Mouse (Mus musculus): Measurements from ENCODE around the gene Zfp661.
A peak's percentile ranks its signal among the peaks of the same experiment; 100 is the strongest.
"Not testable (repeated sequence)": the region's sequence is repeated elsewhere in the genome, so short reads cannot be mapped to it uniquely, and the experiment has no call there.

Zfp661 gene

DNA sequence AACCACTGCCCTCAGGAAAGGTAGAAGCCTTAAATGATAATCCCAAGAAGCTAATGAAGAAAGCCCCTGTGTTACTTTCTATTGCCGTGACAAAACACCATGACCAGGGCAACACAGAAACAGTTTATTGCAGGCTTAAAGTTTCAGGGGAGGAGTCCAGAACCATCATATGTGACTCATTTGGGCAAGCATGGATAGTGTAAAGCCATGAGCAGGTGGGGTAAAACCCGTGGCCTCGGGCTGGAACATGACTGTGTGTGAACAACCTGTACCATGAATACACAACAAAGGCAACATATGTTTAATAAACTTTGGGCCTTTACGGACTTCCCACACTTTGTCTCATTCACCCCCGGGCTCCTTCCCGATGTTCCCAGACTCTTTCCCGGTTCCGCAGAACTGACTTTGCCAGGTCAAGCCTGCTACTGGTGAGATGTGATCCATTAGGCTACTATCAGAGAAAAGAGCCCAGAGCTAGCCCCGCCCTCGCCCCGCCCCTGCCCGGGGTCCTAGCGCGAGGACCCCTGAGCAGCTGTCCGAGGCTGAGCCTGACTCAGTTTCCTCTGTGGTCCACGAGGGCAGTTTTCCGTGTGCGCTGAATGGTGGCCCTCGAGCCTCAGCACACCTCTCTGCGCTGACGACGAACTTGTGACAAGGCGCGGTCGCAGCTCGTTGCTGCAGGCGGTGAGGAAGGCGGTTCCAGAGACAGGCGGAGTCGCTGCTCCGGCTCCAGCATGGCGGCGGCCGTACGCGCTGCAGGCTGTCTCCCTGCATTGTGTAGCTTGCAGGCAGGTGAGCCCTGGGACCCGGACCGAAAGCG is at the start of gene Zfp661, which contains the start of gene Mrps5:
Gene Zfp661 (minus strand): TSS at position 401 of the 820 bp plus-strand sequence.
Gene Mrps5 (plus strand): TSS at position 529 of the 820 bp plus-strand sequence.
- DNase-seq (ENCODE audit: extremely low read depth, low read depth, low spot score) = peak; percentile 49

- DNase-seq (ENCODE audit: extremely low read depth, low read depth, low spot score) = no peak
These were observed 48.7 kb upstream of the Zfp661 start for GRCm38 (mm10) chr2:127635581-127635980.

DNA sequence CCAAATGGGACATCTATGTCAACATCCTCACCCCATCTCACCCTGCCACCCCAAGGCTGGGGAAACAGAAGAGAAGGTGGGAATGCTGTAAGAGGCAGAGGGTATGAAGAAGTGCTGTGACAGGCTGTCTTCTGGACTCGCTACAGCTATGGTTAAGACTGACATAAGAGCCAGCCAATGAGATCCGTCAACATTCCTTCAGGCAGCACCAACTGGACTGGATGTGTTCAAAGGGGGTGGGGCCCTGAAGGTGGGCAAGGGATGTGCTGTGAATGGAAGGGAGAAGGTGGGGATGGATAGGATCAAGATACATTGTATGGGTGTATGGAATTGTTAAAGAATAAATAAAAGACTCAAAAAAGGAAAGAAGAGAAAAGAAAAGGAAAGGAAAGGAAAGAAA is 45.7 kb upstream of the Zfp661 start:
- DNase-seq (ENCODE audit: extremely low read depth, low read depth, low spot score) = no peak

DNA sequence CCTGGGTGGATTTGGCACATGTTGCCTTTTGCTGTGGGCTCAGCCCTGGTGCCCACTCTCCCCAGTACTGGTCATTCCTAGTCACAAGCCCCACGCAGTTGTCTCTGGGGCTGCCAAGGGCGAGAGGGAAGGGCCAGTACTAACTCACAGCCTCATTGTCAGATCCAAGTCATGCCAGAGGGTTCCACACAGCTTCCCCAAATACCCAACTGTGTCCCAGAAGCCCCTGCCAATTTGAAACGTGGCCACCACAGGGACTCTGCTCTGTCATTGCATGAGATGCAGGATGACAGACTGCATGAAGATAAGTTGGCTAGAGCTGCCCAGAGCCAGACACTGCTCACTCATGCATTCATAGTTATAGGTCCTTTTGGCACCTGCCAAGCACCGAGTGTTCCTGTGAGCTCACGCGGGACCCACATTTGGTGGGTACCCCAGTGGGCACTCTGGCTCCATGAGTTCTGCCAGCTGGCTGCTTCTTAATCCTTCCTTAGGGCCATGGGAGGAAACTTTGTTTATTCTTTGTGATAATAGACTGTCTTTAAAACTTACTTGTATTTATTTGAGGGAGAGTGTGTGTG is 41.2 kb upstream of the Zfp661 start:
- DNase-seq (ENCODE audit: extremely low read depth, low read depth, low spot score) = no peak

GRCm38 (mm10) chr2:127627354-127627753 is 40.5 kb upstream of the Zfp661 start:
- DNase-seq (ENCODE audit: extremely low read depth, low read depth, low spot score) = no peak

DNA sequence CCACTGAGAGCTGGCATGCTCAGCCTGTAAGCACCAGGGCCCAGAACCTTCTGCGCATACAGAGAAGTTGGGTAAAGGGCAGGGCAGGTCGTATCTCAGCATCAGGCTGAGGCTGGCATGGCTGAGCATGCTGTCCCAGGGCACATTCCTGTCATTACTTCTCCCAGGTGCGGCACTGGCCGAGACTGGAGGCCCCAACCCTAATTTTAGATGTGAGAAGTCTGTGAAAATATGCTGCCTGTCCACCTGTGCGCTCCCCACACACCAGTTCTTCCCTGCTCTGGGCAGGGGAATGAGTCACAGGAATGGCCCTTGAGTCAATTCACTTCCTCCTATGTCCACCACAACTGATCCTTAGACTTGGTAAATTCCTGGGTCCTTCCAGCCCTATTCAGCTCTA is 38.8 kb upstream of the Zfp661 start:
- no peak for DNase-seq (ENCODE audit: extremely low read depth, low read depth, low spot score)

GRCm38 (mm10) chr2:127624786-127625185 is 37.9 kb upstream of the Zfp661 start:
- no peak for DNase-seq (ENCODE audit: extremely low read depth, low read depth, low spot score)

- DNase-seq (ENCODE audit: extremely low read depth, low read depth, low spot score) = no peak
These were observed 35.2 kb upstream of the Zfp661 start for GRCm38 (mm10) chr2:127622065-127622464.

DNA sequence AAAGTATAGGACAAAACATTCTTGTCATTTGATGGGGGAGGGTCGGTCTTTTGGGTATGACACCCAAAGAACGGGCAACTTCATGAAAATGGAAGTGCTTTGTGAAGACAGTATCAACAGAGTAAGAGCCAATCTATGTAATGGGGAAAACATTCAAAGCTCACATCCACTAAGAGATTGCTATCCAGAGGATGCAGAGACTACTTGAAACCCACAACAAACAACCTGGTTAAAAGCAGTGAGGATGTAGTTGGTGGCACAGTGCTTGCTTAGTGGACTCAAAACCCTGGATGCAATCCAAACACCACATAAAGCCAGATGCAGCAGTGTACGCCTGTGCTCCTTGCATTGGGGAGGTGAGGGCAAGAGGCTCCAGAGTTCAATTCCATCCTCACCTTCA is 32.4 kb upstream of the Zfp661 start:
- DNase-seq (ENCODE audit: extremely low read depth, low read depth, low spot score) = no peak

DNA sequence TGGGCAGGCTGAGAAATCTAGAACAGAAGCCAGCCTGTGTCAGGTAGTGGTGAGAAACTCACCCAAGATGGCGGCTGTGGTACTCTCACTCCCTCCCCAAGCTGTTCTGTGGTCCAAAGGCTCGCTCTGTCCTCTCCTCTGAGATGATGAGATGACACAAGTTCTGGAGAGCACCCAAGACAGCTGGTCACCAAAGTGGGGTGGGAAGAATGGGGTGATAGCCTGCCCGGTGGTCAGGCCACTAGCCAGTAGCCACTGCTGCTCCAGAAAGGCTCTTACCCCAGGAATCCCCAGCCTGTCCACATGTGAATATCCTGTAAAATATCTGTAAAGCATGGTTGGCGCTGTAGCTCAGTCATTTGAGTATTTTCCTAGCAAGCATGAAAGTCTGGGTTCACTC is 25.4 kb upstream of the Zfp661 start:
- no peak for DNase-seq (ENCODE audit: extremely low read depth, low read depth, low spot score)

DNA sequence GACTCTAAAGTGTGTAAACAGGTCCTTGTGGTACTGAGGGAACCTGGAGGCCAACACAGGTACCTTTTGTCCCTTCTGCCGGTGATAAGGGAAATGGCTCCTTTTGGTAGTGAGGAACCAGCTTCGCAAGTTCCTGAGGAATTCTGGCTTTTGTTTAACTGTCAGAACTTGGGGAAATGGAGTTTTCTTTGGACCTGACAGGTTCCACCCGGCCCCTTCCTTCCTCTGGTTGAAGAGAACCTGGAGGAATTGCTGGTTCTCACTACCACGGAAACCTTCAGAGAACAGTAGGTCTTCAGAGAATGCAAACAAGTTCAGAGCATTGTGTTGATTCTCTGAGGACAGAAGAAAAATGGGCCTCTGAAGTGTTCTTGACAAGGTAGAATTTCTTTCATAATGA is 24.5 kb upstream of the Zfp661 start:
- no peak for DNase-seq (ENCODE audit: extremely low read depth, low read depth, low spot score)

DNA sequence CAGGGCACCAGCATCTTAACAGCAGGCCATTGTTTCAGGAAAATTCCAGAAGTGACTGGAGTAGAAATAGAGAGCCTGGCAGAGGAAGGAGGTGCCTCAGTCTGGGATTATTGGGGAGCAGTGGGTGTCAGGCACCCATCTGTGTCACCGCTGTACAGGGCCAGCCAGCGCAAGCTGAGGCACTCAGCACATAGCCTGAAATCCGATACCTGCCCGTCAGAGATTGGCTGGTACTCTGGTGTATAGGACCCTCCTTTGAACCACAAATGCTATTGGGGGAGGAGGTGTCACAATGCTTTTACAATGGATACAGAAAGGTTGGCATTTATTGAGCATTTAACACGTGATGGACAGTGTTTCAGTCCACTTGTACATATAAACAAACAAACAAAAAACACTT is 22.1 kb upstream of the Zfp661 start:
- DNase-seq (ENCODE audit: extremely low read depth, low read depth, low spot score) = no peak

- DNase-seq (ENCODE audit: extremely low read depth, low read depth, low spot score) = no peak
These were observed 21.3 kb upstream of the Zfp661 start for GRCm38 (mm10) chr2:127608234-127608633.

- DNase-seq (ENCODE audit: extremely low read depth, low read depth, low spot score) = no peak
These were observed 18.3 kb upstream of the Zfp661 start for GRCm38 (mm10) chr2:127605203-127605602.

- DNase-seq (ENCODE audit: extremely low read depth, low read depth, low spot score) = not testable (repeated sequence)
These were observed 16.5 kb upstream of the Zfp661 start for GRCm38 (mm10) chr2:127603383-127603782.

DNA sequence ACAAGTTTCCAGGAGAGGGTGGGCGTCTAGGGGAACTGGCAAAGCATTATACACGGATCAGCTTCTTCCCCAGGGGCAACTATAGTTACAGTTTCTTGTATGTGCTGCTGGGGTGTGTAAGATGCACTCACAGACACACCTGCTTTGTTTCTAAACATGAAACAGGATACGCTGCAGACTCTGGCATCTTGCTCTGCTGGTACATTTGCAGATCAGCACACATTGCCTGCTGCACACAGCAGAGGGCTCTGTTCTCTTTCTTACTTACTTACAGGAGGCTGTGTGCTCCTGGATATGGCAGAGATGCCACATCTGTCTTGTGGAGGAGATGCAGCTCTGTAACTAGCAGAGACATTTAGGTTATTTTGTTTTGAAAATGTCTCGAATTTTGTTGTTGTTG is 3.9 kb upstream of the Zfp661 start:
- DNase-seq (ENCODE audit: extremely low read depth, low read depth, low spot score) = no peak

- no peak for DNase-seq (ENCODE audit: extremely low read depth, low read depth, low spot score)
These were observed 3.3 kb upstream of the Zfp661 start for GRCm38 (mm10) chr2:127590204-127590603.

- DNase-seq (ENCODE audit: extremely low read depth, low read depth, low spot score) = no peak
These were observed 2.0 kb upstream of the Zfp661 start for GRCm38 (mm10) chr2:127588897-127589296.

- DNase-seq (ENCODE audit: extremely low read depth, low read depth, low spot score) = no peak
These were observed 585 bp upstream of the Zfp661 start for GRCm38 (mm10) chr2:127587514-127587844.

GRCm38 (mm10) chr2:127584436-127584858 is 2.4 kb downstream of the Zfp661 start:
- DNase-seq (ENCODE audit: extremely low read depth, low read depth, low spot score) = peak; percentile 63

DNA sequence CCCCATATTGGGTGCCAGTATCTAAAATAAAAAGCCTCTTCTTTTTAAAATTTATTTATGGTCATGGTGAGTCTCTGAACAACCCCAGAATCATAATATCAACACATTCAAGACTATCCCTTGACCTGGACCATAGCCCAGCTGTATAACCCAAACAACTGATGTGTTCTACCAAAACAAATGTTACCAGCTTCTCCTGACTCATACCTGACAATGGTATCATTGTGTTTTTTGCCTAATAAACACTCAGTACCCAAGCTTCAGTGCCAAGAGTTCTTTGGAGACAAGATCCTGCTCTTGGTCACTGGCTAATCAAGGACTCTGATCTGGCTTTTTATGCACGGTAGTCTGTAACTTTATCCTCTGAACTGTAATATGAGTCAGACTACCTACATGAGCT is 13.6 kb downstream of the Zfp661 start:
- peak; percentile 47 for DNase-seq (ENCODE audit: extremely low read depth, low read depth, low spot score)

DNA sequence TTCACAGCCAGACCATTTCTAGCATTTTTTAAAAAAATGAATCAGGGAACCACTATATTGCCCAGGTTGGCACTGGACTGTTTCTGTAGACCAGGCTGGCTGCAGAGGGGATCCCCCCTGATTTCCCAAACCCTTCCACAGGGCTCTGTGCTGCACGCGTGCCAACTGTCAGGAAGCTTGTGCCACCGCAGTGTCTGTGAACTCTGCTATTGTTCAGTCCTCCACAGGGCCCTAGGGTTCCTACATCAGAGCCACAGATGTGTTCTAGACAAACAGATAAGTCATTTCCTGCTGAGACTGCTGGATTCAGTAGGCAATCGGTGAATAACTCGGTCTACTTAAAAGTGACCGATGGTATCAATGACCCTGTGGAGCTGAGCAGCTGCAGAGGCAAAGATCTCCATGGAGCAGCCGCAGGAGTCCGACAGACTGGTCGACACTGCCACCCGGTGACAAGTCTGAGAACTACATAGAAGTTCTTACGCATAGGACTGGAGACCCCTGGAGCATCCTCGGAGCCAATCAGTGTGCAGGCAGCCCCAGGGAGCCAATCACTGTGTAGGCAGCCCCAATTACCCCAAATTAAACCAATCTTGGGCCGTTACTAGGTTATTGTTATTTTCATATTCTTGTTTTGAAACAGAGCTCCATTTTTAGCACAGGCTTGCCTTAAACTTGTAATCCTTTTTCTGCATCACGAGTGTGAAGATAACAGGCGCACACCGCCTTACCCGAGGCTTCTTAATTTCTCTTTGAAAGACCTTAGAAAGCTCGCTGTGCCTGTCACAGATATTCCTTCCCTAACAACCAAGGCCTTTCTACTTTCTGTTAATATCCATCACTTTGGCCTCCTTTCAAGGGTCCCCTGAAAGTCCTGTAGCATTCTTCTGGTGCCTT is 27.6 kb downstream of the Zfp661 start:
- no peak for DNase-seq (ENCODE audit: extremely low read depth, low read depth, low spot score)
